Mouse (Mus musculus) left cerebral cortex, adult 2 months (tissue): ENCODE measurements around the gene Ano3. TPM values are rescaled to one million over a fixed set of nuclear protein-coding genes. Genes with fewer than 3 reads are reported as not detected.

Source experiments
- DNase-seq, 2 experiments: peaks; one replicate each; pipeline ENCODE4 v3.0.0; 2021 to 2022; ENCODE audit warnings: low spot score in 2 of 2, mixed read lengths in 1 of 2; ENCODE audit errors: extremely low spot score in 1 of 2
- H3K27ac ChIP-seq: fragments of 200-600 bp; 2 replicates; pipeline ENCODE4 v1.8.1; 2022
- H3K4me3 ChIP-seq: fragments of 200-600 bp; 2 replicates; pipeline ENCODE4 v1.8.1; 2022
- CTCF ChIP-seq: fragments of 200-600 bp; IDR thresholded peaks from 2 replicates; pipeline ENCODE4 v1.8.1; 2022; ENCODE audit warnings: antibody characterized with exemption, mild to moderate bottlenecking, moderate library complexity
- intact Hi-C: fragments of 180-260 bp; cut with DNase I; formaldehyde crosslinking; loops from one replicate; pipeline ENCODE4 v1.15.1; 2025
- total RNA-seq, 2 experiments: library from RNA; stranded (reverse); gene quantifications; 2 replicates each; pipeline ENCODE4 v1.2.3; 2021

Ano3 gene
- total RNA-seq, 2 experiments from 2014 or later, result 70.7 to 77.1 TPM

DNA sequence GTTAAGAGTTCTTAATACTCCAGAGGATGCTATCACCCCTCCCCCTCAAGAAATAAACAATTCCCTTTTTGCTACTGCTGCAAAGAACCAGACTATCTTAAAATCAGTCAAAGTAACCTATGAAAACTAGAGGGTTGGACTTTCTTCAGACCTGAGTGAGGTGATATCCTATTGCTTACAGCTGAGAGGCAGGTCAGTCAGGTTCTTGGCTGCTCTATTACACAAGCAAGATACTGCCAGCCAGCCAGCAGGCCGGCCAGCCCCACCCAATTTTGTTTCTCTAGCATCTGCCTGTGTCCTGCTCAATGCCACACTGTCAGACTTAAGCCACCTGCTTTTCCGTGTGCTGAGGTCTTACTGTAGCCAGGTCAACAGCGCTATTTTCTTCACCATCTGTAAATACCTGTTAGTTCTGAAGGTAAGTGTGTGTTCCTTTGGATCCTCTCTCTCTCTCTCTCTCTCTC is 229.4 kb downstream of the Ano3 start, which contains the start of gene Muc15:
Muc15 (plus strand) TSS at position 51 of the 464 bp plus-strand sequence.
- intact Hi-C loops, result loop anchor here (10.0 kb wide), 1 partner anchor 223 kb away; no protein-coding TSS in a partner anchor
- TF ChIP-seq CTCF, result no peak

DNA sequence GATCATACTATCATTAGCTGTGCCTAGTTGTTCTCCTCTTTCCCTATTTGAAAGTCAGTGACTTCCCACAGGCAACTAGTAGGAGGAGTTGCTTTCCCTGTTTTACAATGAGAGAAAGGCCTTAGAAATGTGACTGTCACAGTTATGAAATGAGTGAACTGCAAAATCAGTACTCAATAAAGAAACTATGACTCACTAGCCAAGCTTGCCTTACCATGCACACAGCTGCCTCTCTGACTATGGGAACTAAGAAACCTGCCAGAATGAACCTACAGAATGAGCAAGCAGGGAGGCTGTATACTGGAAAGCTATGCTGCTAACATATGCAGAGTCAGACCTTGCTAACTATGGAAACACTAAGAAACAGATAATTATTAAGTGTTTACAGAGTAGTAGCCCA is 231.7 kb downstream of the Ano3 start:
- intact Hi-C loops, result loop anchor here (1.0 kb wide), 1 partner anchor 9 kb away; no protein-coding TSS in a partner anchor
- no peak for DNase-seq
- Histone ChIP-seq H3K4me3 (no peak overlapping the region), H3K27ac (peak overlapping the region; percentile 37; the same call in 1 of the 2 replicates)
- no peak for TF ChIP-seq CTCF

More for the DNA sequence above, 229.4 kb downstream of the Ano3 start, which contains the start of gene Muc15:
- DNase-seq, result no peak
- Histone ChIP-seq H3K4me3 (no peak within 1 kb of the TSS), H3K27ac (peak within 1 kb of the TSS; percentile 41; the same call in 1 of the 2 replicates)

GRCm38 (mm10) chr2:110710055-110710720 is 240.5 kb downstream of the Ano3 start:
- H3K4me3 ChIP-seq, result no peak overlapping the region
- intact Hi-C loops, result loop anchor here (1.0 to 5.0 kb wide), 2 partner anchors 9 to 38 kb away; no protein-coding TSS in a partner anchor
- no peak for TF ChIP-seq CTCF
- peak overlapping the region; percentile 82 for H3K27ac ChIP-seq
- peak; percentile 21 to 49 for DNase-seq

- no peak for DNase-seq
- peak overlapping the region; percentile 82 for H3K27ac ChIP-seq
- no peak for TF ChIP-seq CTCF
- H3K4me3 ChIP-seq, result no peak overlapping the region
- intact Hi-C loops, result no loop called here
Observed at GRCm38 (mm10) chr2:110709436-110709835, 241.3 kb downstream of the Ano3 start.

DNA sequence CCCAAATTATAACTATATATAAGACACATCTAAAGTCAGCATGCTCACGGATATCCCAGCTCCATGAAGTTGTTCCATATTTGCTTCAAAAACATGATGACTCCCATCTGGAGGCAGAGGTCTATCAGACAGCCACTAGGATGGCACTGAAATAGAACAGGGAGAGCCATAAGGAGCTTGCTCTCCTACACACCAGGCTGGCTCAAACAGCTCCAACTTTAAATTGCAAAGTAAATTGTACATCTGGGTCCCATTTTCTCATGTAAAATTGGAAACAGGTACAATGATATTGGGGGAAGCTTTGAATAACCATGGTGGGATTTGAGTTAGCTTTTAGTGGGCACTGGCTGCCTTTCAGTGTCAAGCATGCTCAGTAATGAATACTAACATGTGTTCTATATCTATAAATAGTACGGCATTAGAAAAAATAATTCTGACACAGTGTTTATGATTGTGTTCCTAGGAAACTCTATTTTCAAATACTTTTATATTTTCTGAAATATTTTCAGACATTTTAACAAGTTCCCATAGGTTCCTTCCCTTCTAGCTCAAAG is 279.6 kb downstream of the Ano3 start:
- Histone ChIP-seq H3K27ac (no peak overlapping the region; the same call in 1 of the 2 replicates), H3K4me3 (no peak overlapping the region)
- DNase-seq, result no peak
- no peak for TF ChIP-seq CTCF
- intact Hi-C loops, result loop anchor here (5.0 kb wide), 1 partner anchor 41 kb away; no protein-coding TSS in a partner anchor

DNA sequence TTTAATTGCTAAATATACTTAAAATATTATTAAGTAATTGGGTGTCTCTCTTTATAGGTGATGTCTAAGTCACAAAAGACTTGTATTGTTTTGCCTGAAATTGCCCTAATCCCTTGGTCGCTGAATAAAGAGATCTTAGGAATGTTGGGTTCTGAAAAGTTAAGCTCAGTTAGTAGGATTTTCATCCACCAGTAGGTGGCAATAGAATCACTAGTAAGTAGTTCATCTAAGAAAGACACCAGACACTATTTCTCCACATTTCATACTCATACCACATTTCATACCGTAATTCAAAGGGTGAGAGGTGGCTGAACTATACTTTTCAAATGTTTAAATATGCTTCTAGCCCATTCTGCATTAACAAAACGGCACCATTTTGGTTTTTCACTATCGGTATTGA is 287.4 kb downstream of the Ano3 start:
- no peak for DNase-seq
- intact Hi-C loops, result loop anchor here (1.0 to 10.0 kb wide), 2 partner anchors 111 to 318 kb away; no protein-coding TSS in a partner anchor
- TF ChIP-seq CTCF, result peak; percentile 69
- Histone ChIP-seq H3K4me3 (no peak overlapping the region), H3K27ac (no peak overlapping the region)

GRCm38 (mm10) chr2:110644846-110645245 is 305.9 kb downstream of the Ano3 start:
- H3K27ac ChIP-seq, result no peak overlapping the region
- DNase-seq, result no peak
- no peak overlapping the region for H3K4me3 ChIP-seq
- intact Hi-C loops, result no loop called here
- TF ChIP-seq CTCF, result no peak

DNA sequence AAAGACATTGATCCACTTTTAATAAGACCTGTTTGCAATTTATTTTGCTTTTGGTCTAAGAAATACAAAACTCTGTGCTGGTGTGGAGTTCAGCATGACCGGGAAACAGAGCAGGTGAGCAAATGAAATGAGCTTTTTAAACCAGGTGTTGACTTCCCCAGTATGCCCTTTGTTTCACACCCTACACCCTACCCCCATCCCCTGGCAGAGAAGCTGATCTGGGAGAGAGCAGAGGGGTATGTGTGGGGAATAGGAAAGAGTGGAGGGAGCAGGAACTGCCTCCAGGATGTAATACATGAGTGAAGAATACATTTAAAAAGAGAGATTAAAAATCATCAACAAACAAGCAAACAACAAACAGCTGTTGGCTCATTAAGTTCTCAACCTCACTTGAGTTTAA is 306.4 kb downstream of the Ano3 start:
- no peak overlapping the region for H3K27ac ChIP-seq
- no peak for TF ChIP-seq CTCF
- DNase-seq, result no peak
- no peak overlapping the region for H3K4me3 ChIP-seq
- intact Hi-C loops, result no loop called here

Other genes with a start within 250 kb of the Ano3 start
- gene Muc15, start 229.6 kb downstream of the Ano3 start, total RNA-seq, result under 1 TPM; 0.11 to 0.12 TPM
- gene Gm13941, start 155.1 kb upstream of the Ano3 start, total RNA-seq, result not detected
- gene Gm15130, start 202.0 kb upstream of the Ano3 start, total RNA-seq, result not detected